Mouse (Mus musculus) cerebellum, postnatal 36 days (tissue): ENCODE results near the gene Hist1h3c.

Source experiments
- DNase-seq, 2 experiments: peaks; one replicate each; pipeline ENCODE4 v3.0.0; 2021 to 2022; ENCODE audit warnings: mixed read lengths in 2 of 2

Gene Hist1h3c

GRCm38 (mm10) chr13:23757211-23757773 is 11.9 kb upstream of the Hist1h3c start:
- DNase-seq = no peak

DNA sequence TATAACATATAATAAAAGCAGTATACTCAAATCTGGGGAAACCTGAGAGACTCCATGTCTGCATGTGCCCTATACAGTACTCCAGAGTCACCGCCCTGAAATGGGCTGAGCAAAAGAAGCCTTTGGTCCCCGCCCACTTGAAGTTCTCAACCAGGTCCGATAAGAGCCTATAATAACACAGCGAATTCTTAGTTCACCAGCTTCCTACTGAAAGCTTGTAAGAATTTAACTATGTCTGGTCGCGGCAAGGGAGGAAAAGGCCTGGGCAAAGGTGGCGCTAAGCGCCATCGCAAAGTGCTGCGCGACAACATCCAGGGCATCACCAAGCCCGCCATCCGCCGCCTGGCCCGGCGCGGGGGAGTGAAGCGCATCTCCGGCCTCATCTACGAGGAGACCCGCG is 11.4 kb upstream of the Hist1h3c start, which contains the start of gene Hist1h4b:
Hist1h4b (plus strand) TSS at position 224 of the 400 bp plus-strand sequence.
- DNase-seq = peak; percentile 77 to 84

GRCm38 (mm10) chr13:23755000-23755399 is 9.6 kb upstream of the Hist1h3c start:
- no peak for DNase-seq

DNA sequence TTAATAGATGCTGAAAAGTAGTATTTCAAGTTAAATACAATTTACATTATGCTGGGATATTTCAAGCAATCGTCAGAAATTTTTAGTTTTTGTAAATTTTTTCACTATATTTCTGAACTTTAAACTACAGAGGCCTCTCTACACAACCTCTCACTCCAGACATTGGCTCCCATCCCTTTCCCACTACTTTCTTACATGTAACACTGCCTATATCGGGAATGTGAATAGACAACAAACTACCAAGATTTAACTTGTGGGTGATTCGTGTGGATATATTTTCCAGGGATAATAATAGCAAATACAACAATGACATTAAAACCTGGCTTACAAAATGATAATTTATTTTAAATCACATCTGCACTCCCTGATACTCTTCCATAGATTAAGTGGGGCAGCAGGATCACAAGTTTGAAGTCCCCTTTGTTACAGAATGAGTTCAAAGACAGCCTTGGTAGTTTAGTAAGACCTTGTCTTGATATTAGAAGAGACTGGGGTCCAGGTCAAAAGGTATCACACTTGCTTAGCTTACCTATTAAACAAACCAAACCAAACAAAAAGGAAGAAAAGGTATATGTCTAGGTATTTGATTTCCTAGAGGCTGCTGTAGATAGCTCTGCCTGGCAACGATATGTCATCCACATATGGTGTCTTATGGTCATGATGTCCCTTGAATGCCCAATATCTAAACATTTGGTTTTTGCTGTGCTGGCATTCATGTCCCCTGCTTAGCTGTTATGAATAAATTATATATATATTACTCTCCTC is 8.1 kb upstream of the Hist1h3c start:
- no peak for DNase-seq

DNA sequence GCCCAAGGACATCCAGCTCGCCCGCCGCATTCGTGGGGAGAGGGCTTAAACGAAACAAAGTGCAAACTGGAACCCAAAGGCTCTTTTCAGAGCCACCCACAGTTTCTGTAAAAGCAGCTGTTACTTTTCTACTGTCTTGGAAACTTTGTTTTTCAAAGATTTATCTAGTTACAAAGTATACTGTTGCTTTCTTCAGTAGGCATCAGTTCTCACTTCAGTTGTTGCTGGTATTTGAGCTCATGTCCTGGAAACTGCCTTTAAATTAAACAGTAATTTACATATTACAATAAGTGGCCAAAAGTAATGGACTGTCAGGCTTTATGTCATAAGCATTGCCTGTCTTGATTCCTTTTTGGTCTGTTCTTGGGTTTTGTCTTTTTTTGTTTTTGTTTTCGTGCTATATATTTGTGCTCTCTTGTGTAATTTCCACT is 7.4 kb upstream of the Hist1h3c start:
- DNase-seq = no peak

GRCm38 (mm10) chr13:23752067-23752741 is 6.8 kb upstream of the Hist1h3c start, which contains the start of gene Hist1h3b:
Hist1h3b (plus strand) TSS chr13:23752267.
- peak; percentile 78 to 84 for DNase-seq

DNA sequence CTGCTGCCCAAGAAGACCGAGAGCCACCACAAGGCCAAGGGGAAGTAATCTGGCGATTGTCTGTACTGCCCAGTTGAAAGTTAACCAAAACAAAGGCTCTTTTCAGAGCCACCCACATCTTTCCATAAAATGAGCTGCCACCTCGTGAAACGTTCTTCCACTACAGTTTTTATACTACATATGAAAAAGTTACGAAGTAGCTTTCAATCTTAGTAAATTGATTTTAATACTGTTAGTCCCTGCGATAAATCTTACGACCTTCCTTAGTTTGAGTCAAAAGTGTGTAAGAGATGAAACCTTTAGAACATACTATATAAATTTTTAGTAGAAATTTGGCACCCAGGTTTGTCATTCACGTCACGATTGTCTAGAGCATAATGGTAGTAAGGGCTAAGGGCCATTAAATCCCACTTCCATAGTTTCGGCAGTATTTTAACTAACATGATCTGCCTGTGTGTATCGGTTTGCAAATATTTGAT is 6.1 kb upstream of the Hist1h3c start:
- DNase-seq = no peak

GRCm38 (mm10) chr13:23750839-23751477 is 5.6 kb upstream of the Hist1h3c start, which contains the start of gene Hist1h2ab:
Hist1h2ab (plus strand) TSS chr13:23751126.
- peak; percentile 33 to 62 for DNase-seq

DNA sequence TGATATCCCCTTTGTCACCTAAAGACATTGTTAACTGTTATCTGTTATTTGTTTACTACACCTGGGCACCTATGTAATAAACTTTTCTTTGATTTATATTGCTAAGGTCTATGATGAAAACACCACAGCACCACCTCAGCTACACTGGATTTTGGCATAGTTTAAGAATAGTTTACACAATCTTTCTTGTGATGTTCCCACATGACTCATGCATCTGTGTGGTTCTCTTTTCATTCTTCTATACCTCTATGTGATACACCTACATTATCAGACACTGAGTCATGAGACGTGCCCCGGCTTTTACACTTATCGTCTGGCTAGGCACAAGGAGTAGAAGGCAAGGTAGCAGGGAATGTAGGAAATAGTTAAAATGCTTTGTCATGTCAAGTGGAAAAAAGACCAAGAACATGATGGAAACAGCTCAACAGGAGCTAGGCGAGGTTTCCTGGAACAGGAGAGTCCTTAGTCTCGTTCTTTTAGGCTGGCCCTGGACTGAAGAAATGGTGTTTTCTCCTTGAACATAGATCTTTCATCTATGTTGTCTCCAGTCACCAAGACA is 4.2 kb upstream of the Hist1h3c start:
- no peak for DNase-seq

- no peak for DNase-seq
Measured at GRCm38 (mm10) chr13:23747892-23748288, 2.5 kb upstream of the Hist1h3c start.

GRCm38 (mm10) chr13:23747081-23747891 is 1.9 kb upstream of the Hist1h3c start:
- DNase-seq = no peak

DNA sequence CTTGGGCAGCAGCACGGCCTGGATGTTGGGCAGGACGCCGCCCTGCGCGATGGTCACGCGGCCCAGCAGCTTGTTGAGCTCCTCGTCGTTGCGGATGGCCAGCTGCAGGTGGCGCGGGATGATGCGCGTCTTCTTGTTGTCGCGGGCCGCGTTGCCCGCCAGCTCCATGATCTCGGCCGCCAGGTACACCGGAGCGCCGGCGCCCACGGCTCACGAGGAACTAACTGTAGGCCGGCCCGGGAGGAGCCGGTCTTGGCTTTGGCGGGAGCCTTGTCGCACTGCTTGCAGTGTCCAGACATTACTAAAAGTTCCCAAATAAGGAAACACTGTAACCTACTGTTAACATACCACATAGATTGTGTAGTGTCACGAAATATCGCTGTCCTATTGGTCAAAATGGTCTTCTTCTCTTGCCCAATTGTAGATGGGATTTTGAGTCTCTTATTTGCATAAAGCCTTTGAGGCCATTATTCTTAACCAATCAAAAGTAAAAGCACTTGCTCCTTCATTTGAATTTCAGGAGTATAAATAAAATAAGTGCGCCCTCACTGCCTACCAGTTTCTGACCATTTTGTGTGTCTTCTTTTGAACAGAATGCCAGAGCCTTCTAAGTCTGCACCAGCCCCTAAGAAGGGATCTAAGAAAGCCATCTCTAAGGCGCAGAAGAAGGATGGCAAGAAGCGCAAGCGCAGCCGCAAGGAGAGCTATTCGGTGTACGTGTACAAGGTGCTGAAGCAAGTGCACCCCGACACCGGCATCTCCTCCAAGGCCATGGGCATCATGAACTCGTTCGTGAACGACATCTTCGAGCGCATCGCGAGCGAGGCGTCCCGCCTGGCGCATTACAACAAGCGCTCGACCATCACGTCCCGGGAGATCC is 1.0 kb upstream of the Hist1h3c start, which contains the start of gene Hist1h2bb:
Hist1h2bb (plus strand) TSS at position 534 of the 880 bp plus-strand sequence.
- DNase-seq = peak; percentile 60 to 72

GRCm38 (mm10) chr13:23744421-23745380 is 701 bp downstream of the Hist1h3c start:
- no peak for DNase-seq

DNA sequence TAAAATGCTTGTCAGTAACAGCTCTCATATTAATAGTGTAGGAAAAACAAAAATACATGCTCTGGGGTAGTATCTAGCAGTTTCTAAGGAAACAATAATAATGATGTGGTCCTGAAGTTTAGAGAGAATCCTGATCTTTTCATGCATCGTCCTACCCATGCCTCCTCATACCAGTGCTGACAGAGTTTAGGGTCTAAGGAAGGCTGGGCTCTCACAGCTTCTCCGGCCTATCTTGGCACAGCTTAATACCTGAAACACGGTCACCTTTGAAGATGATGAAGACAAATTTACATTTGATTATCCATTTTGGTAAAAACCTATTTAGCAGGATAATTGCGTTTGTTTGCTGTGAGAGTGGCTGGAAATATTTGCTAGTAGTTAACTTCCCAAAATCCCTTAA is 1.4 kb downstream of the Hist1h3c start:
- no peak for DNase-seq

GRCm38 (mm10) chr13:23743215-23743614 is 2.2 kb downstream of the Hist1h3c start:
- no peak for DNase-seq

DNA sequence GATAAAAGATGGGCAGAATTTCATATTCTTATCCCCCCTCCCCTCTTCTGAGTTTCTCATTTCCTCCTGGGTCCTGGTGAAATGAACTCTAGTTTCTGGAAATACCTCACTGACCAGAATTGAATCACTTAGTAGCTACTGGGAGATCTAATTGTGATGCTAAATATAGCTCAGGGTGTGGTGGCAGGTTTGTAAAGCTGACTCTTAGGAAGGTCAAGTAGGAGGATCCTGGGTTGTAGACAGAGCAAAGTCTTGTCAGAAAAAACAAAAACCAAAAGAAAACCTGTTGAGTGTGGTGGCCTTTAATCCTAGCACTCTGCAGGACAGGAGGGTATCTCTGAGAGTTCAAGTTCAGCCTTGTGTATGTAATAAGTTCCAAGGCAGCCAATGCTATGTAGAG is 3.4 kb downstream of the Hist1h3c start:
- DNase-seq = no peak

DNA sequence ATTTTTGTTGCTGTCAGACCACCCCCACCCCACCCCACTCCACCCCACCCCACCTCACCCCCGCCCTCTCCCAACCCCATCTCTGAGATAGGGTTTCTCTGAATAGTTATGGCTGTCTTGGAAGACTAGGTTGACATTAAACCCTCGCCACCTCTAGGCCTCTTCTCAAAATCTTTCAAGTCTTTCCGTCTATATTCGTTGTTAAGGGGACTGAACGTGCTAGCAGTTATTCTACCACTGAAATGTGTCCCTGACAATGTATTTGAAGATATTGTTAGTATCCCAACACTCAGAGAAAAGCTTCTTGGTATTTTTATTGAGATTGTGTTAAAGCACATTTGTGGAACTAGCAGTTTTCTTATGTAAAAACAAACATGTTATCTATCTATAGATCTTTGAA is 4.5 kb downstream of the Hist1h3c start:
- no peak for DNase-seq

DNA sequence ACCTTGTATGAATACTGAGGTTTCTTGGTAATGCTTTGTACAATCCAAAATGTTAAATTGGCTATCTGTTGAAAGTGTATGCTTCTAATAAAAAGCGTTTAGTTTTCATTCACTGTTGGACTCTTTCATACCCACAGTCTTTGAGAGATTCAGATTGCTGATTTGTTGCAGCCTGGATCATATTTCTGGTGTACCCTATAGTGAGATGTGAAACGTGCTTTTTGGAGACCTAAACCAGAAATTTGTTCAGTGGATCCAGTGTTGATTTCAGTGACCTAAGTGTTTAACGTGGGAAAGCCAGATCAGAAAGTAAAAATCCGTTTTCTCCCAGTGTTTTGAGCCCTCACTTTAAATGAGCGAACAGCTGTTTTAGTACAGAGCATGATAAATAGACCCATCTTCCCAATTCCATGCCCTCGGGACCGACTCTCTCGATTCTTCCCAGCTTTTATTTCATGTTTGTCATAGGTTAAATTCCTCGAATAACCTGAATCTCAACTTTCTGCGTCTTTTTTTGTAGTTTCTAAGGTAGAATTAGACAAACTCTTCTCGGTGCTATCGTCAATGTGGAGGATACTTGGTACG is 5.1 kb downstream of the Hist1h3c start:
- DNase-seq = no peak

GRCm38 (mm10) chr13:23739922-23740252 is 5.5 kb downstream of the Hist1h3c start:
- DNase-seq = no peak
